Mouse (Mus musculus) right cerebral cortex, adult 18-20 months (tissue): ENCODE data around the gene Tti1.
A peak's percentile ranks its signal among the peaks of the same experiment; 100 is the strongest.
"Not testable (repeated sequence)": the region's sequence is repeated elsewhere in the genome, so short reads cannot be mapped to it uniquely, and the experiment has no call there.

Experiments
- DNase-seq: peaks from one replicate; pipeline ENCODE4 v3.0.0; 2022; ENCODE audit warnings: mixed read lengths

Gene Tti1

DNA sequence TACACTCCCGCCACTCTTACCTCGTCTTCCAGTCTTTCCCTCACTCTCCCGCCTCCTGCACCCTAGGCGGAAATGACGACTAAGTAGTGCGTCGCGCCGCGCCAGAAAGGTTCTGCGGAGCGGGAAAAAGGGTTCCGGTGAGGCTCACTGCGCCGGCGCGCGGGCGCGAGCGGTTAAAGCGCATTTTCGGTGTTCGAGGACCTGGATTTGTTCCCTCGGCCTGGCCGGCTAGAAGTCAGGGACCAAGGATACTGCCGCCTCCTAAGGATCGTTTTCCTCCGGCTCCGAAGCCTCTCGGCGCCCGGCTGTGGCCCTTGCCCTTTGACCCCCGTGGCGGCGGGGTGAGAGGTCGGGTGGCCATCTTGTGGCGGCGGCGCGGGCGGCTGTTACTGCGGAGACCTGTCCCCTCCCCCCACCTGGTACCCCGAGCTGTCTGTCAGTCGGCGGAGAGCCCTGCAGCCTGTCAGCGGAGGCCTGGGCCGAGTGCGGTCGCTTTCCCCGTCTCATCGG is at the start of gene Tti1, which contains the start of gene Rprd1b:
Tti1 (minus strand) TSS at position 80 of the 510 bp plus-strand sequence.
Rprd1b (plus strand) TSS at position 144 of the 510 bp plus-strand sequence.
- peak; percentile 94 for DNase-seq

DNA sequence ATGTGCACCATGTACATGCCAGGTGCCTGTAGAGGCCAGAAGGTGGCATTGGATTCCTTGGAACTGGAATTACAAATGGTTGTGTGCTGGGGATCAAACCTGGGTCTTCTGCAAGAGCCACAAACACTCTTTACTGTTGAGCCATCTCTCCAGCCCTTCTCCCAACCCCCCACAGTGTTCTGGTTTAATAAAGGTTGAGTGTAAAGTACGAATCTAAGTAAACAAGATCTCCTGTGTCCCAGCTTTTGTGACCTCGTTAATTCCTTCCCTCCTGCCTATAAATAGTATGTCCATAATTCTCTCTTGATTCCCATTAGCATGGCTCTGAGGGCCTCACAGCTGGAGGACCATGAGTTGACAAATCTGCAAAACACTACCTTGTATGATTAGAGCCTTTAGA is 49.7 kb upstream of the Tti1 start:
- DNase-seq, result no peak

DNA sequence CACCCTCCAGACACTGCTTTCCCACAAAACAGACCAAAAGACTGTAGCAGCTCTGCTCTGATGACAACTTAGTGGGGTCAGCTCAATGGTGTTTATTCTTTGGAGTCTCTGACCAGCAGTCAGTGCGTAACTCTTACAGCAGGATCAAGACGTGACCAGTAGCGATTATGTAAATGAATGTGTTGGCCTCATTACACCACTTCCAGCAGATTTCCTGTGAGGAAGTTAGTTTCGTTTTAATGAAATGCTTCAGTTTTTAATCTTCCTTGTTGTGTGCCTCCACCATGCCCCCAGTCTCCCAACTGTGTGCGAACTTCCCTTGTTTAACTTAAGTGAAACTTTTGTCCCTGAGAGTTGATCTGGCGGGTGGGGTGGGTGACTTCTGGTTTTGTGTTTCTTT is 48.5 kb upstream of the Tti1 start:
- no peak for DNase-seq

- no peak for DNase-seq
Observed at GRCm38 (mm10) chr2:158074835-158075234, 46.6 kb upstream of the Tti1 start.

- DNase-seq, result no peak
Observed at GRCm38 (mm10) chr2:158071633-158071995, 43.4 kb upstream of the Tti1 start.

DNA sequence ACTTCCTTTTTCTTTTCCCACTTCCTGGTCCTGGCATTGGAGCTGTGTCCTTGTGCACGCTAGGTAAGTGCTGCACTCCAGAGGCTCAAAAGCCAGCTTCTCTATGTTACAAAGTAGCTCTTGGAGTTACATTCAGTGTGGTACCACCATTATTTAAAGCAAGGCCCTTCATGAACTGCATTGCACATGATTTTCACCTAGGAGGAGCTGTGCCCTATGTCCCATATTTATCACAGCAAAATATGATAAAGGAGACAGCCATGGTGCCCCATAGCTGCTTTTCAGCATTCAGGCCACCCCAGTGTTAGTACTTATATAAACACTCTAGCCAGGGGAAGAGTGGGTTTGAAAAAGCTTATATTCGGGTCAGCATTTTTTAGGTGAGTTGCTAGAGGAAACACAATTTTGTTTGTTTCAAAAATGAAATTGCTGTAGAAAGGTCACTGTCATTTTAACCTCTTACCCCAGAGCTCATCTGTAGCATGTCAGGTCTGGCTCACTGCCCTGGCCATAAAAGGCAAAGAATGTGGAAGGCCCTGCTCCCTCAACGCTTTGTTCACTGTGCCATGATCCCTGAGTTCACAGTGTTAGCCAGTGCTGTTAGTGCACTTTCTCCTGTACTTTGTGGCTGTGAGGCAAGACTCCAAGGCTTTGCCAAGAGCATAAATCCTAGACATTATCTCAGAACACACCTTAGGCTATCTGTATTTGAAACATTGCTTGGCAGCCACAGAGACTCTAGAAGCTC is 42.8 kb upstream of the Tti1 start:
- no peak for DNase-seq

GRCm38 (mm10) chr2:158068444-158068971 is 40.3 kb upstream of the Tti1 start:
- DNase-seq, result no peak

DNA sequence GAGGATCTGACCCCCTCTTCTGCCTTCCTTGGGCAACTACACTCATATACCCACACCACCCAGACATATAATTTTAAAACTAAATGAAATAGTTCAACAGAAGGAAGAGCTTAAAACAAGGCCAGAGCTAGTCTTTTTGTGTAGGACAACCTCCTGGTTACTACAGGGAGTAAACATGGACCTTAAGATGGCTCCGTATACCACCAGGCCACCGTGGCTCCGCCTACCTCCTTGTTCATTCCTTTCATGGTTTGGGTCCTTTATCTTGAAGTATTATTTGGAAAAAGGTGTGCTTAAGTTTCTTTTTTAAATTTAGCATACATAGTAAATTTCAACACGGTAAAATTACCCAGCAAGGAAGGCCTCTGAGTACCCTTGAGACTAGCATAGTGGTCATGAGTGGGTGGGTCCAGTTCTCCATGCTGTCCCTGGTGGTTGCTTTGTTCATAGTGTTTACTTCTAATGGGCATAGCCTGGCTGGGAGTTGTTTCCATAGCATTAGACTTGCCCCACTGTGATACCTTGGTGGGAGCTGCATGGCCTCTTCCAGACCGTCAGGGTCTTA is 39.1 kb upstream of the Tti1 start:
- no peak for DNase-seq

DNA sequence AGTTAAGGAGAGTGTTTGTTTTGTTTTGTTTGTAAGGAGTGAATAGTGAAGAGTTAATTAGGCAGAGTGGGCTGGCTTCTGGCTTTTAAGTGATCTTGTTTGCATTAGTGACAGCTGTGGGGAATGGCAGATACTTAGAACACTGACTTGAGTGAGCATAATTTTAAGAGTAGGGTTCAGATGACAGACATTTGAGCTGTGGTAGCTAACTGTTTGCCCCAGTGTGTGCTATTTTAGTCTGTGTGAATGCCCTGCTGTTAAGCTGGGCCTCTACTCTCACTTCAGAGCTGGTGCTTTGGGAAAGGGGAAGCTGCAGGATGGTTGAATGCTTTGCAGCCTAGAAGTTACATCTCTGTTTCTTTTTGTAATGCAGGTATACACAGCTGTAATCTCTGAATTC is 38.2 kb upstream of the Tti1 start:
- DNase-seq, result no peak

DNA sequence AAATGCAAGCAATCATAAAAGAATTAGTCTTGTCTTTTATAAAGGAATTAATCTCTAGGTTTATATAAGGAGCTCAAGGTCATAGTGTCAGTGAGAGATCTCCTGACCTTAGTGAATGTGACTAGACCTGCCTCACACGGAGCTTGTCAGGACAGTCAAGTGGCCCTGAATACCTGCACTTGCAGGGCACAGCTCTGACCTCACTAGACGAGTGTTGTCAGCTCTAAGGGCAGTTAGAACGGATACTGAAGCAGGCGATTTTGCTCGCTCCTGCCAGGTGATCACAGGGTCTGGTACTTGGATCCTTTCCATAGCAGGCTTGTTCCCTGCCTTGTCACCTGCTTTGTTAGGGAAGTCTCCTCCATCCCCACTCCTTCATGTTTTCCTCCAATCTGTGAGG is 36.8 kb upstream of the Tti1 start:
- DNase-seq, result no peak

DNA sequence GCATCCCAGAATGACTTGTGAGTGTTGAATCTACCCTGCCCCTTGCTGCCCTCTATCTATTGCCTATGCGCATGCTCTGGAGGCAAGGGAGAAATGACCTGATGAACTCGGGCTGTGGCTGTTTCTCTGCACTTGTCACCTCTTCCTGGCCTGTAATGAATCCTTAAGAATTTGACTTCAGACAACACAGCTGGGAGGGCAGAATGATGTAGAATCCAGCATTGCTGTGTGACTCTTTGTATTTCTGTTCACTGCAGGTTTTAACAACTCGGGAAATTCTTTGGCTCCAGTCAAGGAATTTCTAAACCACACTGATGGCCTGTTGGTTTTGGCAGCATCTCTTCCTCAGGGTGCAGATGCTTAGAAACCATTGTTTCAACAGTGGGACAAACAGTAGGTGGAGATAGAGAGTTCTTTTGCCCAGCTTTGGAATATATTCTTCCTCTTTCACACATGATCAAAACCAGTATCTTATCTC is 36.4 kb upstream of the Tti1 start:
- no peak for DNase-seq

DNA sequence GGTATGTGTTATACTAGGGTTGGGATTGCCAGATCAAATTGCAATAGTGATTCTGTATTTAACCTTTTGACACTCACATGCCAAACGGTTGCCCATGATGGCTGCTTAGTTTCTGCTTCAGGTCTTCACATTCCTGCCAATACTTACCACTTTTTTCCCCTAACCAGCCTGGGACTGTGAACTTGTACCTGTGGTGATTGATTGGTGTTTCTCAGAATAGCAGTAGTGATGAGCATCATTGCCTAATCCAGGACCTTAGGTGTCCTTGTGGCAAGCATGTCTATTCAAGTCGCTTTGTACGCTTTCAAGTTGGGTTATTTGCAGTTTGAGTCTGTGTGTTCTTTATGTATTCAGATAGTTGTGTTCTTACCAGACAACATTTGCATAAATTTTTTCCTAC is 34.8 kb upstream of the Tti1 start:
- no peak for DNase-seq

DNA sequence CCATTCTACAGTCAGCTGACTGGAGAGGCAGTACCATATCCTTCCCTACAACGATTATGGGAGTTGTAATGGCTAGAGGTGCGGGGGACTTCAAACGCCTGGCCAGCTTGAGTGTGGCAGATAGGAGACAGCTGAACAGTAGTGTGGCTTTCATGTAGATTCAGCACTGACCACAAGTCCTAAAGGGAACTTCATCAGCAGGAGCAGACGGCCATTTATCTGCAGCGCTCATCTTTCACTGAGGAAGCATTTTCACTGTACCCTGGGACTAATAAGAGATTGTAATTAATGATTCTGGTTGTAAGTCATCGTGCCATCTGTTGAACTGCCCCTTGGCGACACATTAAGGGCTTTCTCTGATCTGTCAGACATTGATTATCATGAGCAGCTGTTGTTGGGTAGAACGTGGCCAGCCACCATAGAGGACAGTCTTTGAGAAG is 31.5 kb upstream of the Tti1 start:
- DNase-seq, result no peak

DNA sequence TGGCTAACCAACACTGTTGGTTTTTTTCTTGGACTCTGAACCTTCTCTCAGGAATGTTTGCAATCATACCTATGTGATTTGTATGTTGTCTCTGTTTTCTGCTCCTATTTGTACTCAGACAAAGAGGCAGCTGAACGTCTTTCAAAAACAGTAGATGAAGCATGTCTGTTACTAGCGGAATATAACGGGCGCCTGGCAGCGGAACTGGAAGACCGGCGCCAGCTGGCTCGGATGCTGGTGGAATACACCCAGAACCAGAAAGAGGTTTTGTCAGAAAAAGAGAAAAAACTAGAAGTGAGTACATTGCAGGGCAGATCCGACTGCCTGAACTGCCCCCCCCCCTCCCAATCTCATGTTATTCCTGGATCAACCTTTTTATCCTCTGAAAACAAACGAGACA is 30.3 kb upstream of the Tti1 start:
- peak; percentile 33 for DNase-seq

- no peak for DNase-seq
Observed at GRCm38 (mm10) chr2:158057030-158057429, 28.8 kb upstream of the Tti1 start.

DNA sequence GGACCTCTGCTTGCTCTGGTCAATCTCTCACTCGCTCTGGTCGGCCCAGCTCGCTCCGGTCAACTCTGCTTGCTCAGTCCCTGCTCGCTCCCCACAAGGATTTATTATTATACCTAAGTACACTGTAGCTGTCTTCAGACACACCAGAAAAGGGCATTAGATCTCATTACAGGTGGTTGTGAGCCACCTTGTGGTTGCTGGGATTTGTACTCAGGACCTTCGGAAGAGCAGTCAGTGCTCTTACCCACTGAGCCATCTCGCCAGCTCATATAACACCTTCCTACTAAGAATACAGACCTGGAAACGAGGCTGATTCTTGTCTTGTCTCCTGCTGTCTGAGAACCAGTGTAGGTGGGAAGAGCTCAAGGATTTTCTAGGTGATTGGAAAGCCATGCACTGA is 27.1 kb upstream of the Tti1 start:
- DNase-seq, result not testable (repeated sequence)

- DNase-seq, result no peak
Observed at GRCm38 (mm10) chr2:158054596-158054995, 26.4 kb upstream of the Tti1 start.

DNA sequence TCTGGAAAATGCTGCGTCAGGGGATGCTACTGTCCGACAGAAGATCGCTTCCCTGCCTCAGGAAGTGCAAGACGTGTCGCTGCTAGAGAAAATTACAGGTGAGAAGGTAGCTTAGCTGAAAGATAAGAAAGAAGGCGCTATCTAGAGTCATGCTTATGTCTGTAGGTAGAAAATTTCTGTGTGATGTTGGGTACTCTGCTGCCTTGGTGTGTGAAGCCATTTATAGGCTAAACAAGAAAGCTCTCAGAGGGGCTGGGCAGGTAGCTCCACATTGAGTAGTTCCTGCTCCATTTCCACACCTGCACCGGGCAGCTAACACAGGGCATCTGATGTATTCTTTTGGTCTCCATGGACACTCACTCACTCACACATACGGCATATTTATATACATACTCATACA is 21.9 kb upstream of the Tti1 start:
- DNase-seq, result no peak

DNA sequence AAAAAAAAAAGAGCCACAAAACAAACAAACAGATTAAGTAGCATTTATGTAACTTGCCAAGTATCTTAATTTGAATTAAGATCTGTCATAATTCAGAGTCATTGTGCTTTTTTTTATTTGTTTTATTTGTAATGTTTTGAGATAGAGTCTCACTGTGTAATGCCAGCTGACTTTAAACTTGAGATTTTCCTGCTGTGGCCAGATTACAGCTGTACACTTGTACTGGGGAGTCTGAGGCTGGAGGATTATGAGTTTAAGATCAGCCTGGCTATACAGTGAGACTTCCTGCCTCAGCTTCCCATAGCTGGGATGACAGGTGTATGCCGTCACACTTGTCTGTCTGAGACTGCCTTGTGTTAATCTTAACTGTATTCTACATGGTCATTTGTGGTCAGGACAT is 20.5 kb upstream of the Tti1 start:
- no peak for DNase-seq

- DNase-seq, result peak; percentile 49
Observed at GRCm38 (mm10) chr2:158047903-158048302, 19.7 kb upstream of the Tti1 start.

GRCm38 (mm10) chr2:158046186-158046585 is 18.0 kb upstream of the Tti1 start:
- DNase-seq, result no peak

DNA sequence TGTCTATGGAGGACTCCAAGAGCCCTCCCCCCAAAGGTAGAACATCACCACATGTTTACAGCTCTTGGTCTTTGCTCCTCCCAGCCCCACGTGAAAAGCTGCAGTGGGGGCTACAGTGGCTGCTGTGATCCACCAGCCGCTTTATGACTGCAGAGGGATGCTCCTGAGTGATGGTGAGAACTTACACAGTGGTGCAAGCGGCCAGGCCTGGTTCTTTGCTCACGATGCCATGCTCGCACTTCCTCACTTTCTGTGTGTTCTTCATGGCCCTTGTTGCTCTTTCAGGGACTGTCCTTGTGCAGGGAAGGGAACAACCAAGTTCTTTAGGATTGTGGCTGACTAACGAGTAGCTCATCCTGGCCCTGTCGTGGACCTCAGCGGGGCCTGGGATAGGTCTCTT is 15.3 kb upstream of the Tti1 start:
- no peak for DNase-seq

DNA sequence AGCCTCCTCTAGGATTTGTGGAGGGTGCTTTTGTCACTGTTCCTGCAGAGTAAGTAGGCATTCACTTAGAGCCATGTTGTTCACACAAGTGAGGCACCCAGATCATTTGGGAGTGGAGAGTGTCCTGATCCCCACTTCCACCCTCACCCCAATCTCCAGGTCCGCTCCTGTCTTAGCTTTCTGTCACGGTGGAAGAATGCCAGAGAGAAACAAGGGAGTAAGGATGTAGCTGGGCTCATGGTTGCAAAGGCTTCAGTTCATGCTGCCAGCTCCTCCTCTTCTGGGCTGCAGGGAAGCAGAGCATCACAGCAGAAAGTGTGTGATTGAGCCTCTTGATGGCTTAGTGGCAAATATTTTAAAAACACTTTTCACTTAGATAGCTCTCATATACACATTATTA is 12.2 kb upstream of the Tti1 start:
- no peak for DNase-seq

- no peak for DNase-seq
Observed at GRCm38 (mm10) chr2:158039662-158040061, 11.4 kb upstream of the Tti1 start.
